Mouse (Mus musculus) CD4-positive, CD25-positive, alpha-beta regulatory T cell, adult 4 months (primary cell): ENCODE measurements around the gene Clstn3. TPM values are rescaled to one million over a fixed set of nuclear protein-coding genes. Genes with fewer than 3 reads are reported as not detected.
A peak's percentile ranks its signal among the peaks of the same experiment; 100 is the strongest.
"Not testable (repeated sequence)": the region's sequence is repeated elsewhere in the genome, so short reads cannot be mapped to it uniquely, and the experiment has no call there.

Experiments used
- ATAC-seq: one replicate; pipeline ENCODE4 v1.8.0; 2017
- polyA plus RNA-seq, 2 experiments: library from polyadenylated mRNA; unstranded; fragments of 100-300 nt; shearing (Covaris generic); gene quantifications; one replicate each; pipeline ENCODE4 v1.2.1; 2017

Gene Clstn3
- under 1 TPM in 1 of 2 experiments, not detected in 1; 0.13 TPM for polyA plus RNA-seq

- no peak for ATAC-seq
Observed at GRCm38 (mm10) chr6:124464305-124465271, at the start of gene Clstn3. Gene Clstn3 (minus strand): TSS chr6:124464794.

DNA sequence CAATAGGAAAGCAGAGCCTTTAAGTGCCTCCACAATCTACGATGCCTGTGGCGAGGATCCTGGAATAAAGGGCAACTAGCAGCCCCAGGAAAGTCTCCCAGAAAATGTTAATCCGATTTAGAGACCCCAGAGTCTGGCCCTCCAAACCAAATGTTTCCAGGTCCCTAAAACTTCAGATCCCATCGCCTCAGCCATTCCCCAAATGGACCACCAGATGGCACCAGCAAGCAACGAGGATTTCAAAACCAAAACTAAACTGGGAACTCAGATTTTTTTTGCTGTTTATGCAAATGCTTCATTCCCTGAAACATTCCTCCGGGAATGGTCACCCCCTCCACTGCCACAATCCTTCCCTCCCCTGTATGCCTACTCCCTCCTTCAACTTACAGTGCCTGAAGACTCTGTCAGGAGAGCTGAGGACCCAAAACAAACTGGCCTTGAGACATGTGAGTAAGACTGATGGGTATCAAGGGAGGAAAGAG, 47.8 kb upstream of the Clstn3 start, which contains the start of gene C1ra:
Gene C1ra (plus strand): TSS at position 51 of the 482 bp plus-strand sequence.
- no peak for ATAC-seq

DNA sequence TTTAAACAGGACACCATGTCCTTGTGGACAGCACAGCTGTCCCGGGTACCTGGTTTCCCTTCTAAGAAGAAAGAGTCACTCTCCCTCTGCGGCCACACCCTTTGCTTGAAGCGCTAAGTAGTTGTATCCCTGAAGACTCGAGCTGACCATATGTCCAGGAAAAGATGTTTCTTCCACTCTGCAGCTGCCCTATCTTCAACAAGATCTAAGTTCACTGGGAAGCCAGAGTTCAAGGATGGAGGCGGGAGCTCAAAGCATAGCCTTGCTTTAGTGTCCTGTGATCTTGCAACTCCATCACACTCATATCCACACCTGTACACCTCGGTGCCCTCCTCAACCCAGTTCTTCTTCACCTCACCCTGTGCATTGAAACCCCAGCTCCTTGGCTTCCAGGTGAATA, 47.3 kb upstream of the Clstn3 start:
- no peak for ATAC-seq

- ATAC-seq = not testable (repeated sequence)
Observed at GRCm38 (mm10) chr6:124509192-124509591, 44.6 kb upstream of the Clstn3 start.

DNA sequence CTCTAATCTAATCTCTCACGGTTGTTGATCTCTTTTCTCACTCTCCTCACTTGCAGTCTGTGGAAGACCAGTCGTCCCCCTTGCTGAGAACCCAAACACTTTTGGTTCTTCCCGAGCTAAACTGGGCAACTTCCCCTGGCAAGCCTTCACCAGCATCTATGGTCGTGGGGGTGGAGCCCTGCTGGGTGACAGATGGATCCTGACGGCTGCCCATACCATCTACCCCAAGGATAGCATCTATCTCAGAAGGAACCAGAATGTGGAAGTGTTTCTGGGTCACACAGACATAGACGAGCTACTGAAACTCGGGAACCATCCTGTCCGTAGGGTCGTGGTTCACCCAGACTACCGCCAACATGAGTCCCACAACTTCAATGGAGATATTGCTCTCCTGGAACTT, 43.7 kb upstream of the Clstn3 start:
- no peak for ATAC-seq

DNA sequence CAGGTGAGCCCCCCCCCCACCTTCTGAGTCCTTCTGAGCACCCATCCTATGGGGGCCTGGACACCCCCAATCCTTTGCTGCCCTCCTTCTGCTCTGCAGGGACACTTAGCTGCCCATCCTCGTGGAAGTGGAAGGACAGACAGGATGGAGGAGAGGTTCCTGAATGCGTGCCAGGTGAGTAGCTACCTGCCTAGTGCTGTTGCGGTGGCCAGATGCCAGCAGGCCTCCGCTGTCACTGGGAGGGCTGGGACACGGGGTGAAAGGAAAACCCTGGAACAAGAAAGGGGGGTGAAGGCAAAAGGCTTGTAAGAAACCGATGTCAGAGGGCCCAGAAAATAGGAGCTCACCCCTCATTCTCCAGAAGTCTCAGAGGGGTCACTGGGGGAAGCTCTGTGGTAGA, 42.4 kb upstream of the Clstn3 start:
- ATAC-seq = no peak

DNA sequence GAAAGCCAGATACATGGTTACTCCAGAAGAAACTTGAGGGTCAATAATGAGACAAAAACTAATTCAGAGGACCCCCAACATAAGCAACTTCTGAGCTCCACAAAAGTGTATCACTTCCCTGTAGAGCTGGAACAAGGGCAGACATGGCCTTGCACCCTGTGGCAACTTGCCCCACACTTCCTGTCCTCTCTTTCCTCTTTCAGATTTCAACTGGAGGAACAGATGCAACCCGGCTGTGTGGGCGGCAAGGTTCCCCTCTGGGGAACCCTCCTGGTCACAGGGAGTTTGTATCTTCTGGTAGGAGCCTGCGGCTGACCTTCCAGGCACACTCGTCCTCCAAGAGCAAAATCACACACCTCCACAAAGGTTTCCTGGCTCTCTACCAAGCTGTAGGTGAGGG, 40.4 kb upstream of the Clstn3 start:
- no peak for ATAC-seq

DNA sequence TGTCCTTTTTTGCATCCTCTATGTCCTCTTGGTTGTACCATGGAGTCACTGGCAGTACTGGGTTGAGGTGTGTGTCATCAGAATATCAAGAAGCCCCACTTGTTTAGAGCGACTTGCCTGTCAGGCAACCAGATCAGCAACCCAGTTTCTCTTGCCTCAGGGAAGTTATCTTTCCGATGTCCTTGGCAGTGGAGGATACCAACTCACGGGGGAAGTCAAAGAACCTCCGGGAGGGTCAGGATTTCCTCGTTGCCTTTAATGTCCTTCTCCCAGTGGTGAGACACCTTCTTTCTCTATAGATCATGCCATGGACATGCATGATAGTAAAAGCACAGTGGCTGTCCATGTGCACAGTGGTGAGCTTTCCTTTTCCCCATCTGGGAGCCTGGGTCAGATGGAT, 37.4 kb upstream of the Clstn3 start:
- ATAC-seq = no peak

GRCm38 (mm10) chr6:124501473-124501872, 36.9 kb upstream of the Clstn3 start:
- ATAC-seq = no peak

GRCm38 (mm10) chr6:124499914-124500566, 35.4 kb upstream of the Clstn3 start:
- ATAC-seq = no peak

DNA sequence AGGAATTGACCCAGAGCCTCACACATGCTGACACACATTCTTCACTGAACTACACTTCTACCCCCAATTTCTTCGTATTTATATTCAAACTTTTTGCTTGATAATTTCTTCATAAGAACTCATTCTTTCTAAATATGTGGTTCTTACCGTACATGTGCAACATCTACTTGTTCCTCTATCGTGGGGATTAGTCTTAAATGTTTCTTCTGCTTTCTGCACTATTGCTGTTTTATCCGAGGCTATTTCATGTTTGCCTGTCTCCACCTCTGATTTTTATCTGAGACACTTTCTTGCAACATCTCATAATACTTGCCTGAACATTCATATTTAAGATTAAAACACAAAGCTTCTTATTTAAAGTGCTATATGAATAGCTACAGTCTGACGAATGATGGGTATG, 31.5 kb upstream of the Clstn3 start:
- no peak for ATAC-seq

- ATAC-seq = no peak
Observed at GRCm38 (mm10) chr6:124493886-124494285, 29.3 kb upstream of the Clstn3 start.

- peak; percentile 39 for ATAC-seq
Observed at GRCm38 (mm10) chr6:124492842-124493561, 28.4 kb upstream of the Clstn3 start, which contains the start of gene C1rl. Gene C1rl (plus strand): TSS chr6:124493113.

GRCm38 (mm10) chr6:124491427-124491826, 26.8 kb upstream of the Clstn3 start:
- ATAC-seq = no peak

GRCm38 (mm10) chr6:124488952-124489351, 24.4 kb upstream of the Clstn3 start:
- ATAC-seq = no peak

- ATAC-seq = no peak
Observed at GRCm38 (mm10) chr6:124487509-124487908, 22.9 kb upstream of the Clstn3 start.

- ATAC-seq = no peak
Observed at GRCm38 (mm10) chr6:124485414-124486144, 21.0 kb upstream of the Clstn3 start.

- ATAC-seq = no peak
Observed at GRCm38 (mm10) chr6:124484851-124485250, 20.3 kb upstream of the Clstn3 start.

DNA sequence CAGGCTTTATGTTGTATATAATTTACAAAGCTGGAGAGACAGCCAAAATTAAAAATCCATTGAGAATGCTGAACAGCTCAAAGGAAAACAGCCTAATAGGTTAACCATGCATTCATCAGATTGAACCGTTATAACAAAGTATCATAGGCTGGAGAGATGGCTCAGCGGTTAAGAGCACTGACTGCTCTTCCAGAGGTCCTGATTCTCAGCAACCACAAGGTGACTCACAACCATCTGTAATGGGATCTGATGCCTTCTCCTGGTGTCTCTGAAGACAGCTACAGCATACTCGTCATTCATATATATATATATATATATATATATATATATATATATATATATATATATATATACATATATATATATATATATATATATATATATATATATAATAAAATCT, 19.2 kb upstream of the Clstn3 start:
- not testable (repeated sequence) for ATAC-seq

GRCm38 (mm10) chr6:124481571-124481970, 17.0 kb upstream of the Clstn3 start:
- peak; percentile 51 for ATAC-seq

DNA sequence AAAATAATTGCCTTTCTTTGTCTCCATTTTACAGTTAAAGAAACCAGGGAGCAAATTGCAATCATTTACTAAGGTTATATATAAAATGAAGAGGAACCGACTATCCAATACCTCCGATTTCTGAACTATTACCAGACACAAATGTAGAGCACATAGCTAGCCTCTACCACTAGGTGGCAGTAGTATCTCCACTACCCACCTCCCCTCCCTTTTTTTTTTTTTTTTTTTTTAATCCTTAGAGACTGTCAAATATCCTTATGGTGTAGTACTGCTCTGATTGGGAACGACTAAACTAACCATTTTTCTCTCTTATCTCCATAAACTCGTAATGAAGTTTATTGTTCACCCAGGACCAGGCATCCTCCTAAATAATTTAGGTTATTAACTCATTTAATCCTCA, 15.7 kb upstream of the Clstn3 start:
- peak; percentile 61 for ATAC-seq

- no peak for ATAC-seq
Observed at GRCm38 (mm10) chr6:124479573-124479930, 15.0 kb upstream of the Clstn3 start.
